Mouse (Mus musculus) c-Kit-negative CD71-positive TER-119-positive erythroid progenitor cells, embryonic 14.5 days (primary cell): ENCODE results near the gene Nkx2-5.

Source experiments
- DNase-seq: peaks from one replicate; pipeline ENCODE4 v3.0.0-alpha.2; 2013; ENCODE audit warnings: low read depth, low spot score

Nkx2-5 gene

GRCm38 (mm10) chr17:26789460-26790268, 55.1 kb downstream of the Nkx2-5 start:
- no peak for DNase-seq

GRCm38 (mm10) chr17:26788986-26789385, 55.8 kb downstream of the Nkx2-5 start:
- no peak for DNase-seq
